Mouse (Mus musculus) gastrocnemius, adult 8-10 months (tissue): ENCODE data around the gene Trip11. TPM values are rescaled to one million over a fixed set of nuclear protein-coding genes. Genes with fewer than 3 reads are reported as not detected.
A peak's percentile ranks its signal among the peaks of the same experiment; 100 is the strongest.

Source experiments
- DNase-seq, 2 experiments: peaks; one replicate each; pipeline ENCODE4 v3.0.0; 2022; ENCODE audit warnings: low spot score in 2 of 2
- total RNA-seq, 4 experiments: library from RNA; stranded (reverse); gene quantifications; 2 replicates each; pipeline ENCODE4 v1.2.4; 2022

Trip11 gene
- total RNA-seq, 4 experiments from 2014 or later = 22.1 to 26.8 (median 23.4) TPM

GRCm38 (mm10) chr12:101831221-101831620, 81.8 kb downstream of the Trip11 start:
- DNase-seq = no peak

GRCm38 (mm10) chr12:101823161-101823560, 89.9 kb downstream of the Trip11 start:
- no peak for DNase-seq

GRCm38 (mm10) chr12:101821596-101821995, 91.5 kb downstream of the Trip11 start:
- DNase-seq = no peak

DNA sequence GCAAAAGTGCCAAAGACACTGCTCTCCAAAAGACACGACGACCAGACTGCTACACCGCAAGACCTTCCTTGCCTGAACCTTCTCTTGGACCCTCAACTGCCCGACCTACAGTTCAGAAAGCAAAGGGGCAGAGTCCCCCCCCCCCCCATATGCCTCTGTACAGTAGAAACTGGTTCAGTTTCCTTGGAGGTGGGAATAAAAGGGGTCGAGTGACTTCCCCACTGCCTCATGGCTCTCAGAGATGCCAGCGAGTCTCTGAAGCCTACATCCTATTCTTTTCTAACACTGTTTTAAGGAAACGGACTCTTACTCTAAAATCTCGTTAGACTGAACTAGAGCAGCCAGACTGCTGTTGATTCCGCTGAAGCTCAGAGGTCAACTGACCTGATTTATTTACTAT, 93.5 kb downstream of the Trip11 start:
- DNase-seq = no peak

DNA sequence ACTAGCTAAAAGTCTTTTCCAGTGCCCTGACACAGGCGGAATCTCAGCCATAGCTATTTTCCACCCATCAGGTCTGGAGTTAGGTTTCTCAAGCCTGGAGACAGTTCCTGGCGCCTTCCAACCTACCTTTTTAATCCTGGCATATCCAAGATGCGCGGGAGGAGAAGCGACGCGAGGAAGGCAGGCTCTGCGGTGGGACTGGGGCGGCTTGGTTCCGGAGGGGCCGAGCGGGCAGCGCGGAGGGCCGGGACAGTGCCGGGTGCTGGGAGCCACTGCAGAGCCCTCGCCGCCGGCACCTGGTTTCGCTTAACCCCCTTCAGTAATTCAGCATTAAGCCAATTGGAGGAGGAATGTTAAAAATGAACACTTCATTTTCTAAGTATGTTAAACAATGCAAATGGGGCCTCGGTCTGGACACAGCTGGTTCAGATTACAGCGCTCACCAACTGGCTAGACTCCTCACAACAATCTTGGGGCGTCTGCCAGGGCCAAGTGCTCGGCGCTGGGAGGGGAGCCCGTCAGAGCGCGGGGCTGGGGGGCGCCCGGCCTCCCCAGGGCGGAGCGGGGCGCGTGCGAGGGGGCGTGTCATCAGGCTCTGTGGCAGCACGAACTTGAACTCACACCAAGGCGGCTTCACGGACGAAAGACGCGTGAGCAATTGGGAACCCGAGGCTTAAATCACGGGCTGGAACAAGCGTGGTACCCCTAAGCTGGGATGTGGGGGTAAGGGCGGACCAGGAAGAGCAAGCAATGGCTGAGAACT, 94.3 kb downstream of the Trip11 start, which contains the start of gene Fbln5:
Gene Fbln5 (minus strand): TSS at position 448 of the 763 bp plus-strand sequence.
- peak; percentile 41 to 64 for DNase-seq

DNA sequence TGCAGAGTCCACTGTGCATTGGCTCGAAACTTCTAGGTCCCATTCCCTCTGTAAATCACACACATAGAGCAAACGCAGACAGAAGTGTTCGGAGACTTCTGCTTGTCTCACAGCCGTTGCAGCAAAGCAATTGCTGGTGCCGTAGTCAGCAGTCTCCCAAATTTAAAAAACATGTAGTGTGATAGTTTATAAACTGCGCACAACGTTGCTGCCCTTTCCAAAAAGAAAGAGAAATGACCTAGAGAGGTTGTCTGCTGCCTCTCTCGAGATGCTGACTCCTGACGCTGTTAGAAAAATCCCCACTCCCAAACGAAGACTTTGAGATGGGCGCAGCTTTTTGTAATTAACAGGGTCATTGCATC, 94.8 kb downstream of the Trip11 start:
- no peak for DNase-seq

DNA sequence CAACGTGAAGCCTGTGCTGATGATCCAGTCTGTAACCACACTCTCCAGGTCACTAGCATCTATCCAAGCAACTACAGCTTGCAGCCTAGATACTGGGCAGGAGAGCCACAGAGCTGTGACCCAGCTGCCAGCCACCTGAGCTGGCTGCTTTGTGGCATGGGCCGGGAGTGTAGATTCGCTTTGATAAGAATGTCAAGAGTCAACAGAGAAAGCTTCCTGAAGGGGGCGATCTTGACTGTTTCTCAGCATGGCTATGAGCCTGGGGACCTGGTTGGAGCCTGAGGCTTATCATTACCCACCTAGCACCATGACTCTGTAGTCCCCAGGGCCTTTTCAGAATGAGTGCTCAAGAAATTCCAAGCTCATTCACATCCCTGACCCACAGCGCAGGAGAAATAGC, 96.3 kb downstream of the Trip11 start:
- no peak for DNase-seq

DNA sequence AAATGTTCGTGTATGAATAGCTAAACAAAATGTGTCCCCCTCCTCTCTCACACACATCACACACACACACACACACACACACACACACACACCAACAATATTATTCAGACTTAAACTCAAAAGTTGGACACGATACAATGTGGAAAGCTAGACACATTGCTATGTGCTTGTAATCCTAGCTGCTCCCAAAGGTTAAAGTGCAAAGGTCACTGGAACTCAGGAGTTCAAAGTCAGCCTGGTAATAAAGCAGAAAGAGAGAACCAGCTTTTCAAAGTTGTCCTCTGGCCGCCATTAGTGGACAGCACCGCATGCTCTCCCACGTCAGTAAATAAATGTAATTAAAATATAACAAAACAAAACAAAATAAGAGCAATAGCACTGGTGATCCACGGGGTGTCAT, 97.3 kb downstream of the Trip11 start:
- DNase-seq = no peak

DNA sequence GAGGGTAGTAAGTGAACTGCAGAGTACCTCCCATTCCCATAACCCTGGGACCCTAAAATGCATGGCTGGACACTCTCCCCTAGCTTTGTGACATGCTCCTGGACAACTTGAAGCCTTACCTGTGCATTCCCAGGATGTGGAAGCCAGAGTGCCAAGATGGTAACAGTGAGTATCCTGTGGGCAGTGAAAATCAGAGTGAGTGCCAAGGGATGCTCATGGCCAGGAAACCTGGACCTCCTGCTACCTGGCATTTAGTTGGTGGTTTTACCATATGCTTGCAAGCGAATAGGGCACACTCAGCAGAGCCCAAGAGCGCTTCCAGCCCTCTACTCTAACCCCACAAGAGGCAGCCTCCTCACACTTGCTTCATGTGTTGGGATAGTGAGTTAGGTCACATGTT, 98.6 kb downstream of the Trip11 start:
- no peak for DNase-seq

GRCm38 (mm10) chr12:101811181-101811580, 101.9 kb downstream of the Trip11 start:
- no peak for DNase-seq

DNA sequence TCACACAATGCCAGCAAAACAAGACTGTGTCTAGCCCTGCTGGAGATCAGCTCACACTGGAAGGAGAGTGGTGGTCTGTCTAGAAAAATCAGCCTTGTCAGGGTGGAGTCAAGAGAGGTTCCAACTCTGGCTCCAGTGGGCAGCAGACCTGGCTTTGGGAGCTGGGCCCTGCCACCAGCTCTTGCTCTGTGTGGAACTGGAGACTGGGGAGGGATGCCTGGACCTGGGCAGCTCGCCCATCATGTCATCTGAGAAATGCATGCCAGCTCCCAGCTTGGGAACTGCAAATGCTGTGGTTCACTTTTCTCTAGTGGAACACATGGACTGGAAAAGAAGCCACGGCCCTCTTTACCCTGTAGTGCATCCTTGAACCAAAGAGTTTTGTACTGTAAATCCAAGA, 102.6 kb downstream of the Trip11 start:
- DNase-seq = peak; percentile 52 to 72

- no peak for DNase-seq
Measured at GRCm38 (mm10) chr12:101807400-101807799, 105.7 kb downstream of the Trip11 start.

GRCm38 (mm10) chr12:101802445-101802844, 110.6 kb downstream of the Trip11 start:
- DNase-seq = no peak

GRCm38 (mm10) chr12:101801744-101802143, 111.3 kb downstream of the Trip11 start:
- DNase-seq = no peak

DNA sequence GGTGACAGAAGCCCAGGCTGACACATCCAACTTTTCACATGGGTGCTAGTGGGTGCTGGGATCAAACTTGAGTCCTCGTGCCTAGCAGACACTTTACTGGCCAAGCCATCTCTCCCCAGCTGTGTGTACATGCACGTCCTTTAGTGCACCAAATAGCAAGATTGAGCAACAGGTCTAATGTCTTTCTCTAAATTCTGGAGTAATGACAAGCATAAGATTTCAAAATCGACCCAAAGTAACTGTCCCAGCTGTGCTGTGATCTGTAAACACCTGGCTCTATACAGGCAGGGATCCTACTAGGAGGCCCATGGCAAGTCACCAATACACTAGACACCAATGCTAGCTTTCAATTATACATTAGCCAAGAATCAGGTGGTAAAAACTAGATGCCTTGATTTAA, 112.0 kb downstream of the Trip11 start:
- no peak for DNase-seq

DNA sequence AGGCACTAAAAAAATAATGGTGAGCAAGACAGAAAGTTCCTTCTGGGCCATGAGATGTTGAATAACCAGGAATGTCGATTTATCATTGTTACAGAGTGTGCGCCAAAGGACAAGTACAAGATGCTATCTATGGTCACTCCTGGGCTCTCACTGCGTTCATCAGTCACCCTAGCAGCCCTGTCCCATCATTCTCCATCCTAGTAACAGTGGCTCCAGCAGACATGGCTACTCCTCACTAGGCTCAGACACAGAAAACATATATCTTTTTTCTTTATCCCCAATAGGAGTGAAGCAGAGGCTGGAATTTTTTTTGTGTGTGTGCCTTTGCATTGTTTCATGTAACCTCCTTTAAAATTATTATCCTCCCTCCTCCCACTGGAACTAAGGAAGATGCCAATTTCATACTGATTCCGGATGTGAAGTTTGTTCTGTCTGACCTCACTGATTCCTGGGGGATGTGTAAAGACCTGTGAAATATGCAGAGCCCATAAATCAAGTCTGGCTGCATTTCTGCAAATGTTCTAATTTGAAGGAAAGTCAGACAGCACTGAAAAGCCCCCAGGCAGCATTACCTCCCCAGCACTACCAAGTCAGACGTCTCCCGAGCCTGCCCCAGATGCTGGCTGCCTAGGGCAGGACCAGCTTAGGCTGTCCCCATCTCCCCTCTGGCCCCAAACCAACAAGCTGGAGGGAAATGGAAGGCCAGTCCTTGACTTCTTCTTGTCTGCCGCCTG, 114.7 kb downstream of the Trip11 start:
- no peak for DNase-seq

GRCm38 (mm10) chr12:101794458-101794857, 118.6 kb downstream of the Trip11 start:
- DNase-seq = peak; percentile 38 to 44

GRCm38 (mm10) chr12:101793221-101793621, 119.8 kb downstream of the Trip11 start:
- DNase-seq = no peak

- DNase-seq = no peak
Measured at GRCm38 (mm10) chr12:101792684-101793083, 120.4 kb downstream of the Trip11 start.

DNA sequence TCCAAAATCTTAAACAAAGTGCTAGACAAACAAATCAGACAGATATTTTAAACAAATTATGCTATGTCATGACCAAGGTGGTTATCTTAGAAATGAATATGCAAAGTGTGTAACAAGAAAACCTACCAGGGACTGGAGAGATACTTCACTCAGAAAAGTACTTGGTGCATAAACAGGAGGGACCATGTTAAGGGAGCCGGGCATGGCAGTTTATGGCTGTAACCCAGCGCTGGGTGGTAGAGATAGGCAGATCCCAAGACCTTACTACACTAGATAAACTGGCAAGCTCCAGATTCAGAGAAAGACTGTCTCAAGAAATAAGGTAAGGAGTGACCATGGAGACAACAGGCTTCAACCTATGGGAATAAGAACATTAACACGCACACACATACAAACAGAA, 123.3 kb downstream of the Trip11 start:
- DNase-seq = no peak

DNA sequence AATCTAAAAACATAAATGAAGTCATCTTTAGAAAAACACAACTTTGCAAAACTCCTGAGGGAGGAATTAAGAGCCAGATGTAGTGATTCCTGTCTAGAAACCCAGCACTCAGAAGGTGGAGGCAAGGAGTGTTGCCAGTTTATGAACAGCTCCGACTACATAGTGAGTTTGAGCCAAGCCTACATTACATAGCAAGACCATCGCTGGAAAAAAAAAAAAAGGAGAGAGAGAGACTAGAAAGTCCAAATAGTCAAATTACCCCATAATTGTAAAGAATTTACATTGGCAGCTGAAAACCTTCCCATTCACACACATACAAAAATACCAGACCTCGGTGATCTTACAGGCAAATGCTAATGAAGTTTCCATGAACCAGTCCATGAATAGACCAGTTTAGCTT, 123.8 kb downstream of the Trip11 start:
- no peak for DNase-seq
